Mouse (Mus musculus) ovary, postnatal 10 days (tissue): ENCODE measurements around the gene Ppp1r14a.
A peak's percentile ranks its signal among the peaks of the same experiment; 100 is the strongest.

ENCODE experiments used
- DNase-seq: peaks from one replicate; pipeline ENCODE4 v3.0.0; 2022; ENCODE audit warnings: low spot score

Gene Ppp1r14a

GRCm38 (mm10) chr7:29303738-29304462 is 14.8 kb downstream of the Ppp1r14a start, which contains the start of gene Dpf1:
Gene Dpf1 (plus strand): TSS chr7:29303951.
- no peak for DNase-seq

GRCm38 (mm10) chr7:29304463-29305262 is 15.6 kb downstream of the Ppp1r14a start:
- no peak for DNase-seq

- DNase-seq: no peak
These were observed 16.3 kb downstream of the Ppp1r14a start for GRCm38 (mm10) chr7:29305263-29305988.

- DNase-seq: no peak
These were observed 17.0 kb downstream of the Ppp1r14a start for GRCm38 (mm10) chr7:29306108-29306507.

- no peak for DNase-seq
These were observed 17.5 kb downstream of the Ppp1r14a start for GRCm38 (mm10) chr7:29306619-29307018.

DNA sequence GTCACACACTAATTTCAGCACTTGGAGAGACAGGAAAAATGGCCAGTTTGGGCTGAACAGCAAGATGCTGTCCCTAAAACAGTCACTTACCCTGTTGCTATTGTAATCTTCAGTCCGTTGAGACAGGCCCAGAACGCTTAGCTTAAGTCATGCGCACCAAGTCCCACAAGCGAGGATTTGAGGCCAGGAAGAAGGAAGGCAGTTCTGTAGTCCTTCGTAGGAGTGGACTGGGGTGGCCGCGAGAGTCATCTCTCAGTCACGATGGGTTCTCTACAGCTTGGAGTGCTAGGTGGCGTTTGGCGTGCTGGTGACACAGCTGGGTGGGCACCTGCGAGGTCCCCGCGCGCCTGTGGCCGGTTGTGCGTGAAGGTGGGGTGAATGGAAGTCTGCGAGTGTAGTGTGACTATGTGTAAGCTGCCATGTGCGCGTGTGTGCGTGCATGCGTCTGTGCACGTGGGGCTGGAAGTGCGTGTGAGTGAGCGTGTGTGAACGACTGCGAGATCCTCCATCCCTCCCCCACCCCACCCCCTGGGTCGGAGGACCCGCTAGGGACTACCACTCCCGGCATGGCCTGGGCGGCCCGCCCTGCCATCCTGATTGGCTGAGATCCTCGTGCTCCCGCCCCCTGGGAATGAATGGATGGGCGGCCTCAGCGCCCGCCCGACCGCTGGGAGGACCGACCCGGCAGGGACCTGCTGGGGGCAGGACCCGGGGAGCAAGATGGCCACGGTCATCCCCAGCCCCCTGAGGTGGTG is 18.4 kb downstream of the Ppp1r14a start:
- peak; percentile 87 for DNase-seq

DNA sequence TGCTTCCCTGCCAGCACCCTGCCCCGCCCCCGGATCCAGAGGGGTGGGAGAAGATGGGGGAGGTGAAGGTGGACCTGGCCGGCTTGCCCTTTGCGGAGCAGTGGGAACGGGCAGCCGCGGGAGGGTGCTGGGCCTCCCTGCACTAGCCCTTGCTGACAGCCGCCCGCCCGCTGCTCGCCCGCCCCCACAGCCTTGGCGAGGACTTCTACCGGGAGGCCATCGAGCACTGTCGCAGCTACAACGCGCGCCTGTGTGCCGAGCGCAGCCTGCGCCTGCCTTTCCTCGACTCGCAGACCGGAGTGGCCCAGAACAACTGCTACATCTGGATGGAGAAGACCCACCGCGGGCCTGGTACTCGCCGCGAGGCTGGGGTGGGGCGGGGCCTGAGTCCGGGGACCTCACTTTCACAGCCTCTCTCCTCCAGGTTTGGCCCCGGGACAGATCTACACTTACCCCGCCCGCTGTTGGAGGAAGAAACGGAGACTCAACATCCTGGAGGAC is 20.2 kb downstream of the Ppp1r14a start:
- no peak for DNase-seq

GRCm38 (mm10) chr7:29309749-29310148 is 20.6 kb downstream of the Ppp1r14a start:
- DNase-seq: no peak

GRCm38 (mm10) chr7:29313051-29313450 is 23.9 kb downstream of the Ppp1r14a start:
- no peak for DNase-seq

DNA sequence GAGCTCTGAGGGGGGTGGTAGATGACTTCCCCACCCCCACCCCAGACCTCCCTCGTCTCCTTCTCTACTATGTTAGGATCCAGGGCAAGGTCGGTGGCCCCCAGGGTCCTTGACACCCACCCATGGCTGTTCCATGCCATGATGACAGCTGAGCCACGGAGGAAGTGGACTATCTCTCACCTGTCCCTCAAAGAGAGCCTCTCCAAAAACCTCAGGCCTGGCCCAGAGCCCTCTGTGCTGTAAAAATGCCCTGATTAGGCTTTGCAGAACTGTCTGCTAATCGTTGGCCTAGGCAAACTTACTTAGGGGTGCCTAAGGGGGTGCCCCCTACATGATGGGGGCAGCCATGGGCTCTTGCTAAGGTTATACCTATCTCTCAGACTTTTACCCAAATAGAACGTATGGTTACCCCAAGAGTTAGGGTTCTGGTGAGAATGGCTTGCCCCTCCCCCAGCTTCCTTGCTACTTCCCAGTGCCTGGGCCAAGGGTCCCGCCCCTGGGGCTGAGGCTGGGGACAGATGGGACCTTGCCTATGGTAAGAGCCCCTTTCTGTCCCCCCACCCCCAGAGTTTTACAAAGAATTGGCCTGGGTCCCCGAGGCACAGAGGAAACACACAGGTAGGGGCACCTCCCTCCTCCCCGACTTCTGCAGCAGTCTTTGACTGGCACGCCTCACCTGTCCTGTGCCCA is 24.6 kb downstream of the Ppp1r14a start:
- DNase-seq: no peak

- no peak for DNase-seq
These were observed 25.9 kb downstream of the Ppp1r14a start for GRCm38 (mm10) chr7:29314844-29315628.

GRCm38 (mm10) chr7:29316137-29316734 is 27.1 kb downstream of the Ppp1r14a start:
- DNase-seq: no peak

- DNase-seq: no peak
These were observed 27.9 kb downstream of the Ppp1r14a start for GRCm38 (mm10) chr7:29316976-29317375.

- DNase-seq: no peak
These were observed 28.4 kb downstream of the Ppp1r14a start for GRCm38 (mm10) chr7:29317558-29317957.

DNA sequence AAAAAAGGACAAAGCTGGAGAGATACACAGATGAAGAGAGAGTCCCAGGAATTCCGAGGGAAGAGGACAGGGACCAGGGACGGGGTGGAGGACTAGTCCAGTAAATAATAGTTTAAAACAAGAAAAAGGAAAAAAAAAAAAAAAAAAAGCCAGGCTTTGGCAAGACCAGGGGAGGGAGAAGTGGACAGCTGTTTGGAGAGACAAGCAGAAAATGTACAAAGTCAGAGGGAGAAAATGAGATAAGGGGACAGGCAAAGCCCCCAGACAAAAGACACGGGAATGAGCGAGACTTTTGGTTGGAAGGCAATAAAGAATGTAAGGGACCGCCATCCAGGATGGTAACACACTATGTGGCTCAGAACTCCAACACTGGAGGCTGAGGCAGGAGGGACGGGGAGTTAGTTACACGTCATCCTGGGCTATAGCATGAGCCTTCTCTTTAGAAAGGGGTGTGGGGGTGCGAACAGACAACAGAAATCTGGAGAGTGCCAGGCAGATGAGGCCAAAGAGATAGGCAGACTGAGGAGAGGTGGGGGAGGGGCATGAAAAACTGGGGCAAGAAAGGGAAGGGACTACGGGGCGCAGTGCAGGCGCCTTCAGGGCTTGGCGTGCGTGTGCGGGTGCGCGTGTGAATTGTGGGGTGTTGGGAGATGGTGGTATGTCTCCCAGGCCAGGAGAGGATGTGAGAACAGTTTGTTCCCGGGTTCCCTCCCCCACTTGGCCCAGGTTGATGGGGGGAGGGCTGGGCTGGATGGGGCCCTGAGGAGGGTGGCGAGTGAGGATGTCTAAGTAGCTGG is 29.2 kb downstream of the Ppp1r14a start:
- DNase-seq: no peak

GRCm38 (mm10) chr7:29319337-29320307 is 30.5 kb downstream of the Ppp1r14a start:
- no peak for DNase-seq

DNA sequence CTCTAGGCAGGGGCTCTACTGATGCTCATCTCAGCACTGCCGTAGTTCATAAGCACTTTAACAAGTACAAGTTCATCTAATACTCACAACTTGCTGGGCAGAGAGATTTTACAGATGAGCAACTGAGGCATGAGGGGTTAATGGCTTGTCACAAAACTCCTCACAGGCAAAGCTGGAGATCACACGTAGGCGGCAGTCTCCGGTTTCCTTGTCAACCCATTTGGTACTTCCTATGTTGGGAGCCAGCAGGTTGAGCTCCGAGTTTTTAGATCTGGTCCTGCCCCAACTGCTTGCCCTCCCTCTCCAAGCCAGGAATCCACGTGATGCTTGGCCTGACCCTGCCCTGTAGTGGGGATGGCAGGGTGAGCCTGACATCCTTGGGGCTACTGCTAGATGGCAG is 38.0 kb downstream of the Ppp1r14a start:
- DNase-seq: no peak

DNA sequence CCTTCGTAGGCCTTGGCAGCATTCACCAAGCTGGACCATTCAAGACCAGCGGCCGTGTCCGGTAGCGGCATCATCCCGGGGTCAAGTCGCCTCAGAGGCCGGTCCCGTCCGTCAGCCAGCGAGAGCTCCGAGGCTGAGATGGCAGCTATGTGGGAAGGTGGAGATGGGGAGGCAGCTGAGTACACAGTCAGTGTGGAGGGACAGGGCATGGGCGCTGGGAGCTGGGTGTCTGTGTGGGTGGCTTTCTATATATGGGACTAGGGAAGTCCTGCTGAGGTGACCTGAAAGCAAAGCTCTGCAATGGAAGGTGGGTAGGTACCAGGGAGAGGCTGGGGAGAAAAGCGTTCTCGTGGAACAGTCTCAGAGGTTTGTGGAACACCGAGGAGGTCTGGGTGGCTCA is 39.9 kb downstream of the Ppp1r14a start:
- no peak for DNase-seq
